ENCODE assay signal across 26 mouse cellular contexts in genomic region chr1:40913591-40913990, GRCm38 (mm10).
DNase-seq lines count a peak whose midpoint lies in the region; ATAC-seq and TF ChIP-seq lines count a peak whose summit lies in the region.
"Had no signal": no experiment of that assay in that cellular context is flagged by ENCODE, and none has a peak within 500 bp of the region (broad histone marks: within the 10 kb centered on the region; RNA-seq: fewer than 3 reads in every experiment).

No protein-coding gene starts in this region.

- H3K9ac ChIP-seq in forebrain, postnatal 0 days, result no peak overlapping the region
- no peak overlapping the region for H3K9ac ChIP-seq in forebrain, embryonic 13.5 days
- H3K9ac ChIP-seq: embryonic facial prominence, embryonic 15.5 days; heart, embryonic 12.5 days; hindbrain, embryonic 15.5 days; liver, embryonic 14.5 days; neural tube, embryonic 13.5 days had no signal

- H3K27me3 ChIP-seq in forebrain, postnatal 0 days (ENCODE audit: insufficient read depth, low read length), result no peaks in the 10 kb centered on the region
- H3K27me3 ChIP-seq in forebrain, embryonic 13.5 days, result no peaks in the 10 kb centered on the region
- H3K27me3 ChIP-seq: embryonic facial prominence, embryonic 15.5 days; heart, embryonic 12.5 days; hindbrain, embryonic 15.5 days; neural tube, embryonic 13.5 days had no signal

- no peaks in the 10 kb centered on the region for H3K4me1 ChIP-seq in forebrain, postnatal 0 days (ENCODE audit: insufficient read depth)
- no peaks in the 10 kb centered on the region for H3K4me1 ChIP-seq in forebrain, embryonic 13.5 days
- H3K4me1 ChIP-seq: embryonic facial prominence, embryonic 10.5 days; embryonic facial prominence, embryonic 15.5 days; heart, embryonic 12.5 days; hindbrain, embryonic 15.5 days; neural tube, embryonic 13.5 days had no signal

- WGBS in forebrain, postnatal 0 days, result 35% methylated on average over 3 of the region's 3 CpGs
- WGBS in forebrain, embryonic 13.5 days, result 61% methylated on average over 3 of the region's 3 CpGs

- TF ChIP-seq CTCF in forebrain, postnatal 0 days (IDR thresholded peaks at IDR 0.05; ENCODE audit: low read depth), result no peak

- H3K9me3 ChIP-seq in forebrain, postnatal 0 days (ENCODE audit: low read length), result no peaks in the 10 kb centered on the region
- no peaks in the 10 kb centered on the region for H3K9me3 ChIP-seq in forebrain, embryonic 13.5 days (replicated peaks)
- H3K9me3 ChIP-seq: embryonic facial prominence, embryonic 10.5 days; embryonic facial prominence, embryonic 15.5 days; heart, embryonic 12.5 days; hindbrain, embryonic 15.5 days; neural tube, embryonic 13.5 days had no signal

- peak; percentile 85 for ATAC-seq in forebrain, postnatal 0 days
- ATAC-seq in forebrain, embryonic 13.5 days, result no peak

- H3K27ac ChIP-seq in forebrain, postnatal 0 days (ENCODE audit: low read depth, low read length), result no peak overlapping the region
- no peak overlapping the region for H3K27ac ChIP-seq in forebrain, embryonic 13.5 days
- H3K27ac ChIP-seq: embryonic facial prominence, embryonic 10.5 days; embryonic facial prominence, embryonic 15.5 days; heart, adult 2 months; hindbrain, embryonic 15.5 days; kidney, postnatal 0 days; liver, embryonic 14.5 days; neural tube, embryonic 13.5 days had no signal

- peak; percentile 68 for DNase-seq in forebrain, postnatal 0 days
- peak; percentile 7 to 9 for DNase-seq in layer of hippocampus, adult 8-10 months (ENCODE audit: low spot score in 2 of 2)
- DNase-seq in layer of hippocampus, postnatal 10 days (ENCODE audit: low spot score in 2 of 2), result no peak
- peak; percentile 19 for DNase-seq in brain, adult 2 months (ENCODE audit: low read depth, low spot score)
- peak; percentile 21 for DNase-seq in layer of hippocampus, adult 9-11 months
- no peak for DNase-seq in gastrocnemius, postnatal 4 days (ENCODE audit: low spot score in 2 of 2)
- DNase-seq: adrenal gland, postnatal 10 days; B cell, adult 2 months; cerebellum, adult 18-20 months; gastrocnemius, postnatal 25 days; heart, adult 2 months; kidney, adult 8-10 months; kidney, postnatal 4 days; liver; lung, adult 2 months; thymus, adult 2 months; thymus, postnatal 4 days had no signal

- no peaks in the 10 kb centered on the region for H3K36me3 ChIP-seq in forebrain, postnatal 0 days (ENCODE audit: insufficient read depth)
- H3K36me3 ChIP-seq in forebrain, embryonic 13.5 days (ENCODE audit: poor library complexity, severe bottlenecking), result no peaks in the 10 kb centered on the region
- H3K36me3 ChIP-seq: embryonic facial prominence, embryonic 10.5 days; embryonic facial prominence, embryonic 15.5 days; heart, embryonic 12.5 days; hindbrain, embryonic 15.5 days; neural tube, embryonic 13.5 days had no signal

- H3K4me2 ChIP-seq in forebrain, postnatal 0 days (ENCODE audit: low read depth), result no peak overlapping the region
- no peak overlapping the region for H3K4me2 ChIP-seq in forebrain, embryonic 13.5 days
- H3K4me2 ChIP-seq: embryonic facial prominence, embryonic 15.5 days; heart, embryonic 12.5 days; hindbrain, embryonic 15.5 days; midbrain, embryonic 11.5 days; neural tube, embryonic 13.5 days had no signal

- no peak overlapping the region for H3K4me3 ChIP-seq in forebrain, postnatal 0 days (ENCODE audit: low read depth, low read length)
- H3K4me3 ChIP-seq in forebrain, embryonic 13.5 days, result no peak overlapping the region
- H3K4me3 ChIP-seq: embryonic facial prominence, embryonic 10.5 days; embryonic facial prominence, embryonic 15.5 days; heart, adult 2 months; heart, embryonic 12.5 days; hindbrain, embryonic 15.5 days; neural tube, embryonic 13.5 days had no signal

Comparison
In these comparisons a context has a peak if more than half of its experiments do, and no peak if none do; other contexts are left out.
1. DNase-seq: peak in forebrain, postnatal 0 days (single experiment), layer of hippocampus, adult 8-10 months (2 of 2), brain, adult 2 months (single experiment) and layer of hippocampus, adult 9-11 months (single experiment); none in layer of hippocampus, postnatal 10 days (0 of 2) and gastrocnemius, postnatal 4 days (0 of 2).